Mouse (Mus musculus) G1E (cell line): Measurements from ENCODE around the gene Shld1.

Experiments used
- CTCF ChIP-seq: IDR thresholded peaks from 2 replicates; pipeline ENCODE4 v1.5.1; 2012; ENCODE audit warnings: low read depth, low read length, inconsistent platforms, mixed read lengths
- GATA1 ChIP-seq: IDR thresholded peaks from 2 replicates; pipeline ENCODE4 v1.6.1; 2012; ENCODE audit warnings: borderline replicate concordance, low read length, inconsistent platforms, mixed read lengths
- GATA2 ChIP-seq: IDR thresholded peaks from 2 replicates; pipeline ENCODE4 v1.6.1; 2012; ENCODE audit warnings: low read depth, low read length, inconsistent platforms, borderline replicate concordance
- POLR2AphosphoS5 ChIP-seq: IDR thresholded peaks from 2 replicates; pipeline ENCODE4 v1.6.1; 2012; ENCODE audit warnings: low read depth, low read length, inconsistent platforms; ENCODE audit not compliant: insufficient replicate concordance

GRCm38 (mm10) chr2:132793441-132794203, 106.9 kb downstream of the Shld1 start:
- TF ChIP-seq CTCF (no peak), GATA1 (no peak), POLR2AphosphoS5 (no peak), GATA2 (no peak)
